In the genomic region with DNA sequence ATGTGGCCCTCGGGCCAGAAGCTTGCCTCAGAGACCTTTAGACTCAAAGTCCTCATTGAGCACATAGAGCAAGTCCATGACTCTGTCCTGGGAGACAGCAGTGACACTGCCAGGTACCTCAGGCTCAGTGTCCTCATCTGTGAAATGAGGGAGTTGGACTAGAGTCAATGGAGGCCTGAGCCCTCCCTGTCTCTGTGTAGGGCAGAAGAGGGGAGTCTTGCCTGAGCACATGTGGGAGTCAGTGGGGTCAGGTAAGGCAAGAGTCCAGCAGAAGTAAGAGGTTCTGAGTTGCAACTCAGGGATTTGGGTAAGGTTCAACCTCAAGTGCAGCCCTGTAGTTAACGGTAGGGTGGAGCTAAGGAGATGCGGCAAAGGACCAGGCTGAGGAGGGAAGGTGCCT, we compare ENCODE assay signal across 26 mouse cellular contexts. TPM values are rescaled to one million over a fixed set of nuclear protein-coding genes. Genes with fewer than 3 reads are reported as not detected.
DNase-seq lines count a peak whose midpoint lies in the region; ATAC-seq and TF ChIP-seq lines count a peak whose summit lies in the region.
"Had no signal": no experiment of that assay in that cellular context is flagged by ENCODE, and none has a peak within 500 bp of the region (broad histone marks: within the 10 kb centered on the region; RNA-seq: fewer than 3 reads in every experiment).

No protein-coding gene starts in this region.

- H3K9ac ChIP-seq in liver, adult 2 months (ENCODE audit: low read depth, low read length): no peak overlapping the region
- no peak overlapping the region for H3K9ac ChIP-seq in liver, postnatal 0 days (replicated peaks)
- H3K9ac ChIP-seq: embryonic facial prominence, embryonic 15.5 days; forebrain, embryonic 15.5 days; hindbrain, embryonic 15.5 days had no signal

- H3K79me2 ChIP-seq in liver, adult 2 months (ENCODE audit: control insufficient read depth, insufficient read depth, low read length): no peaks in the 10 kb centered on the region

- TF ChIP-seq EP300 in liver, postnatal 0 days (IDR thresholded peaks at IDR 0.05; ENCODE audit: low read depth): no peak

- no peak for TF ChIP-seq POLR2A in liver, adult 2 months (IDR thresholded peaks at IDR 0.05; ENCODE audit: extremely low read depth, insufficient read depth, low read length)
- TF ChIP-seq POLR2A in embryonic fibroblast, embryonic 13.5 days (IDR thresholded peaks at IDR 0.05; ENCODE audit: low read depth, low read length): 0 out of 2 replicates have a peak, but pooled peaks have one; percentile 26

- DNase-seq in kidney, adult 11 months: peak; percentile 45
- DNase-seq in kidney, postnatal 4 days: no peak
- peak; percentile 53 for DNase-seq in liver, adult 2 months (ENCODE audit: extremely low read depth, low read depth, low spot score)
- DNase-seq in liver, postnatal 0 days: no peak
- DNase-seq: adrenal gland, adult 8-10 months; adrenal gland, postnatal 36 days; cerebellum, adult 8-10 months; cerebellum, postnatal 14 days; embryo, embryonic 11 days; gastrocnemius, postnatal 36 days; heart, adult 18-20 months; heart, postnatal 10 days had no signal

- H3K9me3 ChIP-seq in liver, postnatal 0 days (ENCODE audit: low read length): no peaks in the 10 kb centered on the region
- peaks cover 7% of the 10 kb centered on the region for H3K9me3 ChIP-seq in E14TG2a.4 (ENCODE audit: low read length)
- H3K9me3 ChIP-seq: embryonic facial prominence, embryonic 15.5 days; forebrain, embryonic 15.5 days; heart, embryonic 10.5 days; hindbrain, embryonic 15.5 days had no signal

- WGBS in liver, adult 2 months: 61% methylated on average over 3 of the region's 3 CpGs
- WGBS in liver, postnatal 0 days (ENCODE audit: insufficient replicate concordance): 67% methylated on average over 3 of the region's 3 CpGs

- no peaks in the 10 kb centered on the region for H3K27me3 ChIP-seq in liver, adult 2 months (ENCODE audit: control insufficient read depth, insufficient read depth, low read length)
- no peaks in the 10 kb centered on the region for H3K27me3 ChIP-seq in liver, postnatal 0 days (ENCODE audit: insufficient read depth, low read length)
- no peaks in the 10 kb centered on the region for H3K27me3 ChIP-seq in E14TG2a.4 (ENCODE audit: insufficient read depth, low read length)
- H3K27me3 ChIP-seq: CH12.LX; embryonic facial prominence, embryonic 15.5 days; forebrain, embryonic 15.5 days; hindbrain, embryonic 15.5 days had no signal

- H3K4me1 ChIP-seq in liver, adult 2 months (ENCODE audit: control insufficient read depth, insufficient read depth, low read length): peaks cover 4% of the 10 kb centered on the region
- H3K4me1 ChIP-seq in liver, postnatal 0 days (ENCODE audit: insufficient read depth): peaks cover 30% of the 10 kb centered on the region
- peaks cover 72% of the 10 kb centered on the region for H3K4me1 ChIP-seq in E14TG2a.4 (replicated peaks; ENCODE audit: low read depth, low read length)
- no peaks in the 10 kb centered on the region for H3K4me1 ChIP-seq in embryonic fibroblast, embryonic 13.5 days (ENCODE audit: control insufficient read depth, insufficient read depth, low read length)

- H3K4me2 ChIP-seq in liver, postnatal 0 days (ENCODE audit: low read depth, low read length): no peak overlapping the region
- H3K4me2 ChIP-seq: embryonic facial prominence, embryonic 15.5 days; forebrain, embryonic 15.5 days; hindbrain, embryonic 15.5 days had no signal

- no peaks in the 10 kb centered on the region for H3K36me3 ChIP-seq in liver, adult 2 months (ENCODE audit: control insufficient read depth, insufficient read depth, low read length)
- peaks cover 14% of the 10 kb centered on the region for H3K36me3 ChIP-seq in liver, postnatal 0 days (replicated peaks; ENCODE audit: insufficient read depth, low read length)
- H3K36me3 ChIP-seq in E14TG2a.4 (ENCODE audit: insufficient read depth, low read length): peaks cover 35% of the 10 kb centered on the region

- ATAC-seq in liver, postnatal 0 days: no peak
- ATAC-seq: forebrain, embryonic 15.5 days had no signal

- H3K27ac ChIP-seq in liver, adult 2 months (replicated peaks; ENCODE audit: insufficient read depth, low read depth, low read length): no peak overlapping the region
- no peak overlapping the region for H3K27ac ChIP-seq in liver, postnatal 0 days (ENCODE audit: low read depth)
- no peak overlapping the region for H3K27ac ChIP-seq in embryonic fibroblast, embryonic 13.5 days (ENCODE audit: insufficient read depth, low read length)
- H3K27ac ChIP-seq: embryonic facial prominence, embryonic 15.5 days; forebrain, embryonic 15.5 days; heart, embryonic 10.5 days; hindbrain, embryonic 15.5 days had no signal

- H3K4me3 ChIP-seq in liver, adult 2 months (ENCODE audit: insufficient read depth, low read depth, low read length): no peak overlapping the region
- H3K4me3 ChIP-seq in liver, postnatal 0 days (ENCODE audit: low read depth, low read length): no peak overlapping the region
- H3K4me3 ChIP-seq in E14TG2a.4 (replicated peaks; ENCODE audit: low read length): peak overlapping the region; percentile 90
- H3K4me3 ChIP-seq in embryonic fibroblast, embryonic 13.5 days (ENCODE audit: insufficient read depth, low read length): no peak overlapping the region
- H3K4me3 ChIP-seq: embryonic facial prominence, embryonic 15.5 days; forebrain, embryonic 15.5 days; hindbrain, embryonic 15.5 days had no signal

- no peak for TF ChIP-seq CTCF in liver, adult 2 months (IDR thresholded peaks at IDR 0.05; ENCODE audit: low read depth, low read length)
- TF ChIP-seq CTCF in liver, postnatal 0 days (IDR thresholded peaks at IDR 0.05; ENCODE audit: low read depth): no peak
- no peak for TF ChIP-seq CTCF in E14TG2a.4 (conservative IDR thresholded peaks at IDR 0.05; ENCODE audit: low read length)
- TF ChIP-seq CTCF in embryonic fibroblast, embryonic 13.5 days (IDR thresholded peaks at IDR 0.05; ENCODE audit: borderline replicate concordance, insufficient read depth, low read length): no peak

RNA-seq across cellular contexts. Expression of gene Mif, which starts 3.1 kb away (rescaled TPM):
- 211 and 380 TPM in 2 replicates for total RNA-seq in liver, adult 2 months (2014; rRNA removed)
- polyA plus RNA-seq in liver, adult 2 months (2012; rRNA removed): 1,030 and 1,462 TPM in 2 replicates
- polyA plus RNA-seq in liver, postnatal 0 days (2015; fragmentation: Nextera tagmentation; extraction: Ambion mirVana): 1,043 and 1,160 TPM in 2 replicates
- 614 and 763 TPM in 2 replicates for polyA plus RNA-seq in embryonic fibroblast, embryonic 13.5 days (2011; ENCODE audit: insufficient read length, low read depth, missing spikeins)

RNA-seq across cellular contexts. Expression of gene Gstt2, which starts 19.8 kb away (rescaled TPM):
- total RNA-seq in liver, adult 2 months (2014; rRNA removed): 253 and 308 TPM in 2 replicates
- polyA plus RNA-seq in liver, adult 2 months (2012; rRNA removed): 357 and 830 TPM in 2 replicates
- polyA plus RNA-seq in liver, postnatal 0 days (2015; fragmentation: Nextera tagmentation; extraction: Ambion mirVana): 148 and 175 TPM in 2 replicates
- 2.6 and 4.4 TPM in 2 replicates for polyA plus RNA-seq in embryonic fibroblast, embryonic 13.5 days (2011; ENCODE audit: insufficient read length, low read depth, missing spikeins)

RNA-seq across cellular contexts. Expression of gene Gstt4, which starts 34.6 kb away (rescaled TPM):
- total RNA-seq in liver, adult 2 months (2014; rRNA removed): 0.09 TPM in 1 of 2 replicates, not detected in the other
- polyA plus RNA-seq in liver, adult 2 months (2012; rRNA removed): not detected in 2 replicates
- polyA plus RNA-seq in liver, postnatal 0 days (2015; fragmentation: Nextera tagmentation; extraction: Ambion mirVana): not detected in 2 replicates
- polyA plus RNA-seq in embryonic fibroblast, embryonic 13.5 days (2011; ENCODE audit: insufficient read length, low read depth, missing spikeins): not detected in 2 replicates
- total RNA-seq: adrenal gland, adult 8-10 months; adrenal gland, postnatal 36 days; common myeloid progenitor, adult 5-6 weeks; G1E; gastrocnemius, adult 8-10 months; gastrocnemius, postnatal 36 days; heart, adult 18-20 months; heart, postnatal 10 days; hematopoietic stem cell, adult 5-6 weeks had no signal
- polyA plus RNA-seq: embryonic facial prominence, embryonic 11.5 days; embryonic facial prominence, embryonic 15.5 days; forebrain, embryonic 11.5 days; forebrain, embryonic 15.5 days; G1E; heart, embryonic 10.5 days; heart, embryonic 14.5 days; hindbrain, embryonic 15.5 days had no signal

RNA-seq across cellular contexts. Expression of gene Derl3, which starts 36.2 kb away (rescaled TPM):
- 2.1 and 6.4 TPM in 2 replicates for total RNA-seq in liver, adult 2 months (2014; rRNA removed)
- 6.4 and 15.0 TPM in 2 replicates for polyA plus RNA-seq in liver, adult 2 months (2012; rRNA removed)
- 0.52 and 0.95 TPM in 2 replicates for polyA plus RNA-seq in liver, postnatal 0 days (2015; fragmentation: Nextera tagmentation; extraction: Ambion mirVana)
- not detected in 2 replicates for polyA plus RNA-seq in embryonic fibroblast, embryonic 13.5 days (2011; ENCODE audit: insufficient read length, low read depth, missing spikeins)
- total RNA-seq: common myeloid progenitor, adult 5-6 weeks; gastrocnemius, postnatal 36 days had no signal
- polyA plus RNA-seq: G1E had no signal

RNA-seq across cellular contexts. Expression of gene Gstt1, which starts 58.6 kb away (rescaled TPM):
- total RNA-seq in liver, adult 2 months (2014; rRNA removed): 458 and 622 TPM in 2 replicates
- 1,012 and 1,223 TPM in 2 replicates for polyA plus RNA-seq in liver, adult 2 months (2012; rRNA removed)
- polyA plus RNA-seq in liver, postnatal 0 days (2015; fragmentation: Nextera tagmentation; extraction: Ambion mirVana): 77.5 and 78.5 TPM in 2 replicates
- 8.0 and 17.2 TPM in 2 replicates for polyA plus RNA-seq in embryonic fibroblast, embryonic 13.5 days (2011; ENCODE audit: insufficient read length, low read depth, missing spikeins)

Comparison
In these comparisons a context has a peak if more than half of its experiments do, and no peak if none do; other contexts are left out.
1. DNase-seq: peak in kidney, adult 11 months (single experiment) and liver, adult 2 months (single experiment); none in kidney, postnatal 4 days (0 of 2) and liver, postnatal 0 days (single experiment).
2. RNA of gene Gstt2, which starts 19.8 kb away (polyA plus RNA-seq): 357 to 830 TPM in liver, adult 2 months and 148 to 175 TPM in liver, postnatal 0 days; 2.6 to 4.4 TPM in embryonic fibroblast, embryonic 13.5 days; every median in the first group is over 10 times any median in the second.